Mouse (Mus musculus): ENCODE data around the gene Cfap45.
A peak's percentile ranks its signal among the peaks of the same experiment; 100 is the strongest.

DNA sequence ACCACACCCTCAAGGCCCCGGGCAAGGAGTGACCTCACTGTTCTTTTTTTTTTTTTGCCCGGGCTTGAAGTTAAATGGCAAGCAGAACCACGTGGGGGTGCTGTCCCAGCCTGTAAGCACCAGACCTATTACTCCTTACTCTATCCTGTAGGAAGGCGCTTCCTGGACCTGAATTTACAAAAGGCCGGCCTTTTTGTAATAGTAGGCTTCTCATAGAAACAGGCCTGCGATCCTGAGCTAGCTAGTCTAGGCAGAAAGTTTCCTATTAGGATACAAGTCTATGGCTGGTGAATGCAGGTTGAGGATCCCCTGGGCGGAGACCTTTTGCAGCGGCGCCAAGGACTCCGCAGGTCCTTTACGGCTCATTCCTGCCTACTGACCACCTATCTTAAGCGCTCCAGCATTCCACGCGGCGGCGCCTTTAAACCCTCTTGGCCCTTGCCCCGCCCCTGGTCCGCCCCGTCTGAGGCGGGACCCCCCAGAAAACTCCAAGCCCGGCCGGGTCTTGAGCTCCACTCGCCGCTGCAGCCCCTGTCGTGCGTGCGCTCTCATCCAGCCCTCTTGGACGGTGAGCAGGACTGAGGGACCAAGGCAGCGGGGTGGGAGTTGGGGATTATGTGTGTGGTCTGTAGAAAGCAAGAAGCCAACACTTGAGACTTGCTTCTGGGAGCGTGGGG is 20.7 kb upstream of the Cfap45 start, which contains the start of gene Tagln2:
- TF ChIP-seq CTCF (IDR thresholded peaks at IDR 0.05 in 2 of 3, conservative IDR thresholded peaks at IDR 0.05 in 1 of 3; ENCODE audit: control insufficient read depth in 1 of 3, insufficient read depth in 1 of 3, low read depth in 2 of 3, low read length in 3 of 3, poor library complexity in 1 of 3, severe bottlenecking in 1 of 3) (peak; percentile 19 to 46 (median 33); a peak in 4 of 6 replicates), POLR2A (IDR thresholded peaks at IDR 0.05; ENCODE audit: control insufficient read depth in 1 of 2, insufficient read depth in 1 of 2, low read depth in 1 of 2, low read length in 2 of 2, poor library complexity in 1 of 2) (peak; percentile 89 to 94), ZKSCAN1 (IDR thresholded peaks at IDR 0.05; ENCODE audit: low read depth, low read length) (no peak), POLR2AphosphoS2 (IDR thresholded peaks at IDR 0.05; ENCODE audit: low read length) (peak; percentile 85; the same call in 1 of the 2 replicates), RCOR1 (IDR thresholded peaks at IDR 0.05; ENCODE audit: low read depth, low read length) (no peak), RAD21 (IDR thresholded peaks at IDR 0.05; ENCODE audit: low read depth, low read length) (no peak; the same call in 1 of the 2 replicates), USF2 (IDR thresholded peaks at IDR 0.05; ENCODE audit: borderline replicate concordance in 1 of 2, insufficient read depth in 1 of 2, low read depth in 1 of 2, low read length in 2 of 2) (no peak), USF1 (IDR thresholded peaks at IDR 0.05; ENCODE audit: low read depth, low read length) (peak; percentile 52; the same call in 1 of the 2 replicates), EP300 (IDR thresholded peaks at IDR 0.05; ENCODE audit: low read depth in 1 of 2, low read length in 2 of 2) (no peak), MAZ (IDR thresholded peaks at IDR 0.05; ENCODE audit: low read depth, low read length) (no peak)
